Mouse (Mus musculus): ENCODE measurements at regions not wholly inside any gene's neighbourhood (a gene's known extent, or its start where the extent isn't known, plus 50 kb on each side); places are given as distances from the start of the nearest gene placed in this dataset.

DNA sequence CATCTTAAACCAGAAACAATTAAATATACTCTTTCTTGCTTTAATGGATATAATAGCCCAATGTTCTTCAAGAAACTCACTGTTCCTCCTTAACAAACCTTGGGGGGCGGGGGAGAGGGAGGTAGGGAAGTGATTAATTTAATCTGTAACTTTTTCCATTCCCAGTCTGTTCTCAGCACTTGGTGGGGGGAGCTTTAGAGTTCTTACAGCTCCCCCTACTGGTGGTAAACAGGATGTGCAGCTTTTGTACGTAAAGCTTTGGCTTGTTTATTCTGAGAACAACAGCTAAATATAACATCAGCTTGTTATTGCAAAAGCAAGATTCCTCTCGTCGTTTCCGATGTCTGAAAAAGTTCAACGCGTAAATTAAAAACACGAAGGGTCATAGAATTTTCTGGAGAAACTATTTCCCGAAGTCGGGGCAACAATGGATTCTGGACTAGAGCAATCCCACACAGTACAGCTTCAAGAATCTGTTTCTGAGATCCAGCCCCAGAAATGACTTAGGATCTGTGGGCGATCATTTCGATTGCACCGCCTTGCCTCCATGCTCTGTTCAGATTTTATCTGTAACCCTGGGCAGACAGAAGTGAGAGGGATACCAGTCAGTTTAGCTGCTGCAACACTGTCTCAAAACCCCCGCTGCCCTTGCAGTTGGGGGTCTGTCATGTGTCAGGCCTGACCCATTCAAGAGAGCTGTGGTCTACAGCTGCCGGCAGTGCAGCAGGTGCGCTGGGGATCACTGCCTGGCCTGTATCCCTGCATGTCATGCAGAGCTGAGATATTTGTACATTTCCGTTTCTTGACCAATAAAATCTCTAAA, 183.1 kb upstream of the Ednrb start:
- TF ChIP-seq CTCF (IDR thresholded peaks at IDR 0.05; ENCODE audit: control insufficient read depth, insufficient read depth, low read length) = no peak
- TF ChIP-seq POLR2A (IDR thresholded peaks at IDR 0.05; ENCODE audit: borderline replicate concordance, control insufficient read depth, low read depth, low read length) = no peak

Data from bone marrow, adult 2 months (tissue).